Mouse (Mus musculus) stomach, postnatal 0 days (tissue): Measurements from ENCODE around the gene Farp1.

Source experiments
- CTCF ChIP-seq: IDR thresholded peaks from 2 replicates; pipeline ENCODE4 v1.5.1; 2016; ENCODE audit warnings: antibody characterized with exemption, low read depth, mild to moderate bottlenecking, moderate library complexity
- EP300 ChIP-seq: optimal IDR thresholded peaks from 2 replicates; pipeline ENCODE3; 2016; ENCODE audit warnings: antibody characterized with exemption

DNA sequence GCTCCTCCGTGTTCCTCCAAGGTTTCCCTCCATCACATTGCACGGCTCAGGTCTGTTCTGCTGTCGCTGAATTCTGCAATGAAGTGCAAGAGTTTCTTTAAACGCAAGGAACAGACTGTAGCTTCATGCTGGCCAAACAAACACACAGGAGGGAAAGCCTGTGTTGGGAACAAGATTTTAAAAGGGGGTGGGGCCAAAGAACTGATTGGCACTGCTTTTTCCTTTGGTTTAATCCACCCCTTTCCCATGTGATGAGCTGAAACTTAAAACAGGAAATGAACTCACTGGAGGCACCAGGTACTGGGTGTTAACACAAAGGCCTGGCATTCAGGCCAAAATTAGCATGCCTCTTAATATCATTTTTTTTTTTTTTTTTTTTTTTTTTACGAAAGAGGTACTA is 213.3 kb downstream of the Farp1 start:
- no peak for TF ChIP-seq CTCF
- no peak for TF ChIP-seq EP300
